Mouse (Mus musculus): ENCODE data around the gene Snapc2.

Gene Snapc2

DNA sequence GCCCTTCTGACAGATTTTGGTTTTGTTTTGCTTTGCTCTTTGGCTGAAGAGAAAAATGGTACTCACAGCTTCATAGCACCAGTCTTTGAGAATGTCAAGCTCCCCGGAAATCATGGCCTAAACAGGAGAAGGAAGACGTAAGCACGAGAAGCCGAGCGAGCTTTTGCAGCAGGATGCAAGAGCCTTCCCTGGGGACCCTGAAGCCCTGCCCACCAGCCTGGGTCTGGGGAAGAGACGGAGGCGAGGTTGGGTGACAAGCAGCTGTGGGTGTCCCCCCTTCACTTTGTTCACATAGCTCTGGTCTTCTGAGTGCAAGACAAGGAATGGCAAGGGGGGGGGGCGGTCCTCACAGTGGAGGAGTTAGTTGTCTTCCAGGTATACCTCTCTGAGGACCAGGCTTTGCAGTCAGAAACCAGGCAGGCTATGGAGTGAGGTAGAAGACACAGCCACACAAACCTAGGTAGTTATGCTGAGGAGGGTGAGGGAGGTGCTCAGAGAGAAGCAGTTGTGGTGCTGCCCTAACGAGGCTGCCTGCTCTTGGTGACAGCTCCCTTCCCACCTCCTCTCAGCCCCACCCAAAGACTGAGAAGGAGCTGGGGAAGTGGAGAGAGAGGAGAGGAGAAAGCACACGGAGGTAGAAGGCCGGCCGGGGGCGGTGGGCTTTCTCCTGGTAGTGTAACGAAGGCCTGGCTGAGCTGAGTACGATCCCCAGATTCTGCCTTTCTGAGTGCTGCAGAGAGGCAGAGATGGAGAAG is 12.5 kb downstream of the Snapc2 start:
- in situ Hi-C loops (cut with MboI; ENCODE audit: low sequenced_read_pairs): no loop called here

GRCm38 (mm10) chr8:4267627-4268026 is 14.7 kb downstream of the Snapc2 start:
- in situ Hi-C loops (cut with MboI; ENCODE audit: low sequenced_read_pairs): no loop called here

DNA sequence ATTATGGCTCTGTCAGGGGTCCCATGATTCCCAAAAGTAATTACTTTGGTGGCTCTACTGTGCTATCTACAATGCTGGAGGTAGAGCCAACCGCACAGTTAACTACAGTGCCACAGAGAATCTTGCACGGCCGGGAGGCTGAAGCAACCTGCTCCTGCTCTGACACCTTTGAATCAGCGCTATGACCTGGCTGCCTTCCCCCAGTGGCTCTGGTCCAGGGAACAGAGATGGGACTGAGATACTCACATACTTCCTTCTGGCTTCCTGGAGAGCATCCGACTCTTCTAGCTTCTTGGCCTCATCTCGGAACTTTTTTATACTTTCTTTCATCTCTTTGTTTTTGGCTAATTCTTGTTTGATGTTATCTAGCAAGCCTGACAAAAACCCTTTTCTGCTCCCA is 16.7 kb downstream of the Snapc2 start:
- in situ Hi-C loops (cut with MboI; ENCODE audit: low sequenced_read_pairs): no loop called here

GRCm38 (mm10) chr8:4275275-4276110 is 22.6 kb downstream of the Snapc2 start, which contains the start of gene Timm44:
Gene Timm44, minus strand, starts transcription at chr8:4275913.
- in situ Hi-C loops (cut with MboI; ENCODE audit: low sequenced_read_pairs): no loop called here

DNA sequence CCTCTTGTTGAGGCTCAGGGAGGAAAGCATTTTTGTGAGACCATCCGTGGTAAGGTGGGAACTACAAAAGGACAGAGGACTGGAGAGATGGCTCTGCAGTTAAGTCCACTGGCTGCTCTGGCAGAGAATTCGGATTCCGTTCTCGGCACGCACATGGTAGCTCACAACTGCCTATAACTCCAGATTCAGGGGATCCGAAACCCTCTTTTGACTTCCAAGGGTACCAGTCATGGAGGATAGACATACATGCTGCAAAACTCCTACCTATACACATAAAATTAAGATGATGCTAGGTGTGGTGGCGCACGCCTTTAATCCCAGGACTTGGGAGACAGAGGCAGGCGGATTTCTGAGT is 23.2 kb downstream of the Snapc2 start:
- in situ Hi-C loops (cut with MboI; ENCODE audit: low sequenced_read_pairs): no loop called here

GRCm38 (mm10) chr8:4292738-4293137 is 39.9 kb downstream of the Snapc2 start:
- in situ Hi-C loops (cut with MboI; ENCODE audit: low sequenced_read_pairs): no loop called here

DNA sequence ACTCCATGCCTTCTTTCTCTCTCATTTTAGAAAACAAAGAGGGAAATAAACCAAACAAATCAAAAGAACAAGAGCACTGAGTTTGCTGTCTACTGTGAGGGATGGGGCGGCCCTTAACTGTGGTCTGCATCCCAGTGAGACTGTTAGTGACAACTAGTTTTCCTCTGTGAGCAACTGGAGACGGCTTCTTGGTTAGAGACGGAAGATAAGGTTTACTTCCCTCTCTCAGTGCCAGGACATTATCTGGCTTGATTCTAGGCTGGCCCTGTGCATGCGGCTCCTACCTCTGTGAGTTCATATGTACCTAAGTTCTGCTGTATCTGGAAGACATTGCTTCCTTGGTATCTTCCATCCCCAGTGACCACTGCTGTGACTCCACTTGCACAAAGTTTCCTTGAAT is 44.9 kb downstream of the Snapc2 start:
- in situ Hi-C loops (cut with MboI; ENCODE audit: low sequenced_read_pairs): no loop called here

DNA sequence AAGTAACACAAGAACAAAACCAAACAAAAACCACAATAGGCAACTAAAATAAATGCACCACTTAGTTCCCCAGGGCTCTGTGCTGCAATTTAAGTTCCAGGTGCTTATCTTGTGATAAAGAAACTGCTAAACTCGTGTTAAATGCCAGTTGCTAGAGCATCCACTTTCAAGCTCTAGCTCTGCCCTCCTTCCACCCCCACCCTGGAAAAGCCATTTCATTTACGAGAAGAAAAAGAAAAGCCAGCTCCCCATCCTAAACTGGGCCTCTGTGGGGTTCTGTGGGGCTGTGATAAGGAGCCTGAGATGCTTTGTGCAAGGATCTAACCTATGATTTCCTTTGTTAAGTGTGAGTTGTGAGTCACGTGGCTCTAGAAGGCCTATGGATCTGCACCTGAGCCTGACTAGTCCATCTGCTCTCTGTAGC is 51.3 kb downstream of the Snapc2 start:
- in situ Hi-C loops (cut with MboI; ENCODE audit: low sequenced_read_pairs): no loop called here
